Mouse (Mus musculus) limb, embryonic 11.5 days (tissue): ENCODE data around the gene Klc2. TPM values are rescaled to one million over a fixed set of nuclear protein-coding genes. Genes with fewer than 3 reads are reported as not detected.
A peak's percentile ranks its signal among the peaks of the same experiment; 100 is the strongest.
"Not testable (repeated sequence)": the region's sequence is repeated elsewhere in the genome, so short reads cannot be mapped to it uniquely, and the experiment has no call there.

Source experiments
- ATAC-seq: fragments of 200-750 bp; cut with Nextera tagmentation; 2 replicates; pipeline ENCODE4 v1.8.0; 2017; ENCODE audit warnings: low read depth; ENCODE audit not compliant: insufficient number of reproducible peaks, low FRiP score, low TSS enrichment
- DNase-seq: peaks from one replicate; pipeline ENCODE4 v3.0.0-alpha.2; 2015; ENCODE audit warnings: low spot score
- H3K27ac ChIP-seq: fragments of 300-500 bp; sonication (generic); replicated peaks from 2 replicates; pipeline ENCODE4 v1.5.1; 2014; ENCODE audit warnings: low read depth, mild to moderate bottlenecking, low read length
- H3K27me3 ChIP-seq: fragments of 300-500 bp; sonication (generic); 2 replicates; pipeline ENCODE4 v1.6.1; 2014; ENCODE audit warnings: mild to moderate bottlenecking, low read length, mixed read lengths; ENCODE audit not compliant: control insufficient read depth, insufficient read depth
- H3K36me3 ChIP-seq: fragments of 300-500 bp; sonication (generic); 2 replicates; pipeline ENCODE4 v1.6.1; 2014; ENCODE audit warnings: mild to moderate bottlenecking, low read length, moderate library complexity, mixed read lengths; ENCODE audit not compliant: control insufficient read depth, insufficient read depth
- H3K4me1 ChIP-seq: fragments of 300-500 bp; sonication (generic); 2 replicates; pipeline ENCODE4 v1.6.1; 2014; ENCODE audit warnings: low read length, mixed read lengths; ENCODE audit not compliant: control insufficient read depth, insufficient read depth
- H3K4me2 ChIP-seq: fragments of 300-500 bp; sonication (generic); 2 replicates; pipeline ENCODE4 v1.6.1; 2014; ENCODE audit warnings: low read depth, mild to moderate bottlenecking, moderate library complexity; ENCODE audit not compliant: severe bottlenecking
- H3K4me3 ChIP-seq: fragments of 300-500 bp; sonication (generic); 2 replicates; pipeline ENCODE4 v1.5.1; 2014; ENCODE audit warnings: low read depth, low read length
- H3K9ac ChIP-seq: fragments of 300-500 bp; sonication (generic); 2 replicates; pipeline ENCODE4 v1.6.1; 2014; ENCODE audit warnings: mild to moderate bottlenecking, low read length
- H3K9me3 ChIP-seq: fragments of 300-500 bp; sonication (generic); 2 replicates; pipeline ENCODE4 v1.6.1; 2016; ENCODE audit warnings: low read length; ENCODE audit not compliant: control insufficient read depth
- WGBS: fragments of 180-500 bp; shearing (Covaris S2); extraction: QIAGEN DNeasy Blood & Tissue Kit; methylation state at CpG from one replicate; pipeline ENCODE4 v1.1.7; 2014; 5-methylcytosine and 5-hydroxymethylcytosine counted together
- polyA plus RNA-seq: library from polyadenylated mRNA; unstranded; fragments of >200 nt; fragmentation: Nextera tagmentation; extraction: Ambion mirVana; gene quantifications from 2 replicates; pipeline ENCODE4 v1.2.1, GENCODE M21; 2014

Klc2 gene
- polyA plus RNA-seq, 1 experiment from 2014 or later: 21.2 TPM

- ATAC-seq (peak; percentile 89), DNase-seq (peak; percentile 97)
- peak within 1 kb of the TSS; percentile 87 for H3K4me2 ChIP-seq
- H3K27ac ChIP-seq: no peak within 1 kb of the TSS; the same call in 1 of the 2 replicates
- H3K4me3 ChIP-seq: peak within 1 kb of the TSS; percentile 90
- under 1% methylated on average over 58 of the region's 58 CpGs for WGBS
- H3K4me1 ChIP-seq: peaks cover 22% of the 10 kb centered on the region
- H3K9ac ChIP-seq: peak within 1 kb of the TSS; percentile 62
- peaks cover 8% of the 10 kb centered on the region for H3K36me3 ChIP-seq
- H3K27me3 ChIP-seq: peaks cover 33% of the 10 kb centered on the region
- no peaks in the 10 kb centered on the region for H3K9me3 ChIP-seq
Measured at GRCm38 (mm10) chr19:5087884-5088728, 30.3 kb downstream of the Klc2 start, which contains the start of gene Yif1a. Yif1a (plus strand) TSS chr19:5088538.

GRCm38 (mm10) chr19:5086533-5086932 is 31.8 kb downstream of the Klc2 start:
- H3K27me3 ChIP-seq: peaks cover 49% of the 10 kb centered on the region
- not testable (repeated sequence) for ATAC-seq, DNase-seq, H3K27ac ChIP-seq, H3K4me3 ChIP-seq, H3K9me3 ChIP-seq, H3K9ac ChIP-seq, H3K4me2 ChIP-seq, H3K36me3 ChIP-seq
- H3K4me1 ChIP-seq: peaks cover 22% of the 10 kb centered on the region
- WGBS: 53% methylated on average over 4 of the region's 4 CpGs

- no peak for ATAC-seq
- Histone ChIP-seq H3K27ac (no peak within 1 kb of the TSS), H3K9me3 (no peaks in the 10 kb centered on the region), H3K4me1 (peaks cover 22% of the 10 kb centered on the region), H3K27me3 (peaks cover 61% of the 10 kb centered on the region), H3K9ac (0 out of 2 replicates have a peak within 1 kb of the TSS, but pooled peaks have one; percentile 13), H3K4me2 (peak within 1 kb of the TSS; percentile 67), H3K36me3 (no peaks in the 10 kb centered on the region), H3K4me3 (peak within 1 kb of the TSS; percentile 37)
- DNase-seq: no peak
- under 1% methylated on average over 67 of the region's 69 CpGs for WGBS
Measured at GRCm38 (mm10) chr19:5085145-5085863, 33.1 kb downstream of the Klc2 start, which contains the start of gene Tmem151a. Tmem151a (minus strand) TSS chr19:5085531.

GRCm38 (mm10) chr19:5084834-5085144 is 33.6 kb downstream of the Klc2 start:
- 7% methylated on average over 15 of the region's 15 CpGs for WGBS
- no peak overlapping the region for H3K9ac ChIP-seq
- H3K9me3 ChIP-seq: no peaks in the 10 kb centered on the region
- peaks cover 22% of the 10 kb centered on the region for H3K4me1 ChIP-seq
- H3K36me3 ChIP-seq: no peaks in the 10 kb centered on the region
- DNase-seq (no peak), ATAC-seq (no peak)
- H3K4me3 ChIP-seq: peak overlapping the region; percentile 37
- peak overlapping the region; percentile 67 for H3K4me2 ChIP-seq
- H3K27ac ChIP-seq: no peak overlapping the region
- peaks cover 64% of the 10 kb centered on the region for H3K27me3 ChIP-seq

- Histone ChIP-seq H3K4me1 (peaks cover 19% of the 10 kb centered on the region), H3K9me3 (no peaks in the 10 kb centered on the region), H3K4me2 (no peak overlapping the region), H3K27ac (no peak overlapping the region), H3K9ac (no peak overlapping the region), H3K36me3 (no peaks in the 10 kb centered on the region), H3K4me3 (no peak overlapping the region; the same call in 1 of the 2 replicates), H3K27me3 (peaks cover 64% of the 10 kb centered on the region)
- no peak for DNase-seq
- WGBS: 64% methylated on average over 3 of the region's 3 CpGs
- ATAC-seq: no peak
Measured at GRCm38 (mm10) chr19:5083961-5084833, 34.2 kb downstream of the Klc2 start.

- peaks cover 64% of the 10 kb centered on the region for H3K27me3 ChIP-seq
- no peak overlapping the region for H3K4me2 ChIP-seq
- WGBS: 61% methylated on average over 24 of the region's 24 CpGs
- H3K9me3 ChIP-seq: no peaks in the 10 kb centered on the region
- no peak overlapping the region for H3K4me3 ChIP-seq
- peaks cover 14% of the 10 kb centered on the region for H3K4me1 ChIP-seq
- H3K36me3 ChIP-seq: no peaks in the 10 kb centered on the region
- H3K9ac ChIP-seq: no peak overlapping the region
- ATAC-seq (no peak), DNase-seq (no peak)
- no peak overlapping the region for H3K27ac ChIP-seq
Measured at GRCm38 (mm10) chr19:5082596-5082995, 35.8 kb downstream of the Klc2 start.

- ATAC-seq: no peak
- H3K27me3 ChIP-seq: peaks cover 64% of the 10 kb centered on the region
Measured at GRCm38 (mm10) chr19:5082005-5082404, 36.4 kb downstream of the Klc2 start.

GRCm38 (mm10) chr19:5079279-5079678 is 39.1 kb downstream of the Klc2 start:
- Histone ChIP-seq H3K9ac (no peak overlapping the region), H3K9me3 (no peaks in the 10 kb centered on the region), H3K27me3 (peaks cover 42% of the 10 kb centered on the region), H3K4me2 (no peak overlapping the region), H3K4me3 (no peak overlapping the region), H3K36me3 (no peaks in the 10 kb centered on the region), H3K4me1 (no peaks in the 10 kb centered on the region), H3K27ac (no peak overlapping the region)
- DNase-seq: no peak
- WGBS: 95% methylated on average over 1 of the region's 1 CpGs
- no peak for ATAC-seq

More at GRCm38 (mm10) chr19:5082005-5082404, 36.4 kb downstream of the Klc2 start:
- Histone ChIP-seq H3K36me3 (no peaks in the 10 kb centered on the region), H3K9me3 (no peaks in the 10 kb centered on the region), H3K4me2 (no peak overlapping the region), H3K4me1 (peaks cover 11% of the 10 kb centered on the region), H3K9ac (no peak overlapping the region), H3K27ac (no peak overlapping the region), H3K4me3 (no peak overlapping the region)
- no peak for DNase-seq
- 74% methylated on average over 18 of the region's 18 CpGs for WGBS
